Mouse (Mus musculus) brain, embryonic 18.5 days (tissue): Measurements from ENCODE around the gene Metrn.

Experiments used
- DNase-seq: peaks from one replicate; pipeline ENCODE4 v3.0.0-alpha.2; 2012; ENCODE audit warnings: low read depth, low spot score

Gene Metrn

DNA sequence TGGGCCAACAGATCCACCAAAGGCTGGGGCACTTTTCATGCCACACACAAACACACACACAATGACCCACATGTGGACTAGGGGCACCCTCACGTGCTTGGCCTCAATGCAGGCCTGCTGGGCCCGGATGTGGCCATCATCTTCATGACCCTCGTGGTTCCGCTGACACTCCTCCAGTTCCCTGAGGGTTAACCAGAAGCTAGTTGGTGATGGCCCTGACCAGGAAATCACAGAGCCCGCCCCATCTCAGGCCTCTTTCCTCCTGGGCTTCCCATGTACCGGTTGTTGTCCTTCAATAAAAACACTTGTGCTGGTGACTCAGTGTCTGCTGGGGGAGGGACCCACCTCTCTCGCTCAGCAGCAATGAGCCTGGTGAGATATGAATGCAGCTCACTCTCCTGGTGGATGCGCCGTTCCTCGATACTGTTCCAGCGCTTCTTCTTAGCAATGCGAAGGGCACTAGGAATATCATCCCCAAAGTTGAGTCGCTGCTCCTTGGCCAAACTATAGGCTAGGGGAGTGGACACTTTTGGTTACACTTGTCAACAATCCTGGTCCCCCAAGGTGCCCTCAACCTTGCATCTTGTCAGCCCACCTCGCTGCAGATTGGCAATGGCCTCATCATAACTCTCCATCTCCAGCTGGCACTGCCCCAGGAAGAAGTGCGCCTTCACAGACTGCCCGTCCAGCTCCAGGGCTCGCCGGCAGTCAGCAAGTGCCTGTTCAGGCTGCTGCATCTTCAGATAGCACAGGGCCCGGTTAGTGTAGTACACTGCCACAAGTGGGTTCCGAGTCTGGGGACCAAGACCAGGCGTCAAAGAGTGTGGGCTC is 34.7 kb upstream of the Metrn start:
- DNase-seq: no peak

DNA sequence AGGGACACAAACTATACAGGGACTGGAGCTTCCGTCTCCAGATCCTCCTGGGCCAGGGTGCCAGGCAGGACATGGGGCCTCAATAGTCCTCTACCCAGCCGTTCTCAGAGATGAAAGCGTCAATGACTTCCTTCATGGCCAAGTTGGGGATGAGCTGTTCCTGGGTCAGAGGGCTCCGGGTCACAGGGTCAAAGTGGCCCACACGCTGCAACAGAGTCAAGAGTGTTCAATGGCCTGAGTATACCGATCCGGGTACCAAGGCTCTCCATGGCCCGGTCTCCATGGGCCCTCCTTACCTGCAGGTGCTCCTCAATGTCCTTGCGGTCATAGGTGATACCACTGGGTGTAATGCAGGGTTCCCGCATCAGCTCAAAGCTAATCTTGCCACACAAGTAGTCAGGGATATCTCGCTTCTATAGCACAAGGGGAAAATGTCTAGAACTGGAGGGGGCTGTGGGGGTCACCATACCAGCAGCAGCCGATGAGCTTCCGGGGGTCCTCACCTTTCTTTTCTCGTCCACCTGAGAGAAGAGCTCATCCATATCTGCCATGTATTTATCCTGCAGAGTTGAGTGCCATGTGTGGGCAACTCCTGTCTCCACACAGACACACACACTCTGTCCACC is 34.0 kb upstream of the Metrn start:
- no peak for DNase-seq

DNA sequence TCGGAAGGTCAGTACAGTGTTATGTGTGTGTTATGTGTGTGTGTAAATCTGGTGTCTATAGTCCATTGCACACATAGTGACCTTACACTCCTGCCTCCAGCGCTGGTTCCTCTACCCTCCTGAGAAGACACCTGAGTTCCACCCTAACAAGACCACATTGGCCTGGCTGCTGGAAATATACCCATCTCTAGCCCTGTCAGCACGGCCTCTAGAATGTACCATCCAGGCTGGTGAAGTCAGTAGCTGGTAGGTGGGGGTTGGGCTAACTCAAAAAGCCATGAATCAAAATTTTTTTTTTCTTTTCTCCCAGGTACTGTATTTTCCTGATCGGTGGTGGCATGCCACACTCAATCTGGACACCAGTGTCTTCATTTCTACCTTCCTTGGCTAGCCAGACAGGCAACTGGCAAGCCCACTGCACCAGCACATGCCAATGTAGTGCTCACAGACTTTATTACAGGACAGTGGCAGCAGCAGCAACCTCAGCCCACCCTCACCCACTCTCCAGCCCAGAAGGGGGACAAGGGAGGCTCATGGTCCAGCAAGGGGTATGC is 33.3 kb upstream of the Metrn start:
- DNase-seq: no peak

DNA sequence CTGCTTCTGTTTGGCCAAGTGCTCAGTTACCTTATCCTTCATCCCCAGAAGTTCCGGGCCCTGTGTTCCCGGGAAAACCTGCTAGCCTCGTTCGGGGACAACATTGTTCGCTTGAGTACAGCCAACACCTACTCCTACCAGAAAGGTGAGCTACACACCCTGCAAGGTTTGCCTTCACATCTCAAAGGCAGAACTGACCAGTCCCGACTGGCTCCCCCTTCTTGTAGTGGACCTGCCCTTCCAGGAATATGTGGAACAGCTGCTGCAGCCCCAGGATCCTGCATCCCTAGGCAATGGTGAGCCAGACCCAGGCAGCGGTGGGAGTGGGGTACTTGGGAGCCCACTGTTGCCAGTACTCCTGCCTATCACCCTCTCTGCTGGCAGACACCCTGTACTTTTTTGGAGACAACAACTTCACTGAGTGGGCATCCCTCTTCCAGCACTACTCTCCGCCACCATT is 32.7 kb upstream of the Metrn start:
- DNase-seq: no peak

DNA sequence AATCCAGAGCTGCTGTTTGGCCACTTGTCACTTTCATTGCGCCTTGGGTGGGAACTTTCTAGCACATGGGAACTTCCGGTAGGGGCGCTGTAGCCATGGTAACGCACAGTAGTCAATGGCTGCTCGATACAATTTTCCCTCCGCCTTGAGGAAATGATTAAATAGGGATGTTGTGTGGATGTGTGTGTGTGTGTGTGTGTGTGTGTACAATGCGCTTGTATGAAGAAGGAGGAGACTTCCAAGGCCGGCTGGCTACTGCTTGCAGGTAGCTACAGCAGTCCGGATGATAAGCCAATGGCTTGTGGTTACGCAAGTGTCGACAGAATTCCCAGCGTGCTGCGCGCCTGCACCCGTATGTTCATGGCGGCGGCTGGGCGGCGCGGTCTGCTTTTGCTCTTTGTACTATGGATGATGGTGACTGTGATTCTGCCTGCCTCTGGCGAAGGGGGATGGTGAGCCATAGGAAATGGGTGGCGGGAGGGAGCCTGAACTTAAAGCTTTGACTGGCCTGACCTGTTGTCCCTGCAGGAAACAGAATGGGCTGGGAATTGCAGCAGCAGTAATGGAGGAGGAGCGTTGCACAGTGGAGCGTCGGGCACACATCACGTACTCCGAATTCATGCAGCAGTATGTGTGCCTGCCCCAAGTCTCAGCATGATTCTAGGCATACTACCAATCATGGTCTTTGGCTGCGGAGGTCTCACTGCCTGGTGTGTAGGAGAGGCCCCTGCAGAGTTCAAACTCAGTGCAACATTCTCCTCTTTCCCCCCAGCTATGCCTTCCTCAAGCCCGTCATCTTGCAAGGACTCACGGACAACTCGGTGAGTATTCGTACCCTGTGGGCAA is 32.0 kb upstream of the Metrn start, which contains the start of gene Jmjd8:
Gene Jmjd8, plus strand, starts transcription at position 156 of the 846 bp plus-strand sequence.
- DNase-seq: peak; percentile 82

DNA sequence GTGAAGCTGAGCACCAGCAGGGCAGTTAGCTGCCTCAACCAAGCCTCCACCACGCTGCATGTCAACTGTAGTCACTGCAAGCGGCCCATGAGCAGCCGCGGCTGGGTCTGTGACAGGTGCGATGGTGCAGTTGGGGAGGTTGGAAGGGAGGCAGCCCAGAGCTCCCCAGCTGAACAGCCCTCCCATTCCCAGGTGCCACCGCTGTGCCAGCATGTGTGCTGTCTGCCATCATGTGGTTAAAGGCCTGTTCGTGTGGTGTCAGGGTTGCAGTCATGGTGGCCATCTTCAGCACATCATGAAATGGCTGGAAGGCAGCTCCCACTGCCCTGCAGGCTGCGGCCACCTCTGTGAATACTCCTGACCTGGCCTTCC is 31.3 kb upstream of the Metrn start:
- DNase-seq: no peak

DNA sequence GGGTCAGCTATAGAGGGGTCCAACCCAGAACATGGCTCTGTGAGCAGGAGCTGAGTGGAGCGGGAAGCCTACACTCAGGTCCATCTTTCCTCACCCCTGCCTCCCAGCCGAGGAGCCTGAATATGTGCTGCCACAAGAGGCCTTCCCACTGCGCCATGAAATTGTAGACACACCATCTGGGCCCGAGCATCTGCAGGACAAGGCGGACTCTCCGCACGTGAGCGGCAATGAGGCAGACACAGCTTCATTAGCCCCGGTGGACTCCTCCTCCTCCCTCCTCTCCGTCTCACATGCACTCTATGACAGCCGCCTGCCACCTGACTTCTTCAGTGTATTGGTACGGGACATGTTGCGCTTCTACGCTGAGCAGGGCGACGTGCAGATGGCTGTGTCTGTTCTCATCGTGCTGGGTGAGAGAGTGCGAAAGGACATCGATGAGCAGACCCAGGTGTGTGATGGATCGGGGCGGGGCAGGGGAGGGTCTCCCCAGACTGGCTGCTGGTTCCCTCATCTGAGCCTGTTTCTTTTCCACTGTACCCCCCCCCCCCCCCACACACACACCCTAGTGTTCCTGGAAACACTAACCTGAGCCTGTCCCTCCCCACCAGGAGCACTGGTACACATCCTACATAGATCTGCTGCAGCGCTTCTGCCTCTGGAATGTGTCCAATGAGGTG is 30.7 kb upstream of the Metrn start:
- DNase-seq: no peak

DNA sequence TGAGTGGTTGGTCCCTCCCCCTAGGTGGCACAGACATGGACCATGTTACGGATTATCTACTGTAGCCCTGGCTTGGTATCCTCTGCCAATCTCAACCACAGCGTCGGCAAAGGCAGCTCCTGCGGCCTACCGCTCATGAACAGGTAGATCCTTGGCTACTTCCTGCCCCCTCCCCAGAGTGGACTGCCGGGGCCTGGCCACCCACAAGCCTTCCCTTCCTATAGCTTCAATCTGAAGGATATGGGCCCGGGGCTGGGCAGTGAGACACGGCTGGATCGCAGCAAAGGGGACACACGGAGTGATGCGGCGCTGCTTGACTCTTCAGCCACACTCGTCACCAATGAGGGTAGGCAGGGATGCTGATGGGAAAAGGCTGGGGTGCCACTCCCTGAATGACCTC is 30.1 kb upstream of the Metrn start:
- DNase-seq: no peak

DNA sequence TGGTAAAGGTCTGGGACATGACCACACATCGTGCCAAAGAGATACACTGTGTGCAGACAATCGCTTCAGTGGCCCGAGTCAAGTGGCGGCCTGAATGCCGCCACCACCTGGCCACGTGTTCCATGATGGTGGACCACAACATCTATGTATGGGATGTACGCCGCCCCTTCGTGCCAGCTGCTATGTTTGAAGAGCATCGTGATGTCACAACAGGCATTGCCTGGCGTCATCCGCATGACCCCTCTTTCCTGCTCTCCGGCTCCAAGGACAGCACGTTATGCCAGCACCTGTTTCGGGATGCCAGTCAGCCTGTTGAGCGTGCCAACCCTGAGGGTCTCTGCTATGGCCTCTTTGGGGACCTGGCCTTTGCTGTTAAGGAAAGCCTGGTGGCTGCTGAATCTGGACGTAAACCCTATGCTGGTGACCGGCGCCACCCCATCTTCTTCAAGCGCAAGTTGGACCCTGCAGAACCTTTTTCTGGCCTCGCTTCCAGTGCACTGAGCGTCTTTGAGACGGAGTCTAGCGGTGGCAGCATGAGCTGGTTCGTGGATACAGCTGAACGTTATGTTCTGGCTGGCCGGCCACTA is 29.1 kb upstream of the Metrn start:
- DNase-seq: no peak

DNA sequence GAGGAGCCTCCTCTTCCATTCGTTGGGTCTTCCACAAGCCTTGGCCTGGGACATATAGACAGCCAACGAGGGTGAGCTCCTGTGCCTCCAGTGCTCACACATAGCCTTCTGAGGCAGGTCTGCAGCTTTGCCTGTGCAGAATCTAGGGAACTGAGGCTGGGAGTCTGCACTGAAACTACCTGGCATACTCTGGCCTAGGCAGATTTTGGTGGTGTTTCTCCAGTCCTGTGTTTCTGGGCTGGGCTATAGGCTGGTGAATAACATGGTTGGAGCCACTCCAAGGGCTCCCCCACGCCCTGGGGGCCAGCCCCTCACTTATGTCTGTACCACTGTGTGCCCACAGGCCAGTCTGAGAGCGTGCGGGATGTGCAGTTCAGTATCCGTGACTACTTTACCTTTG is 28.4 kb upstream of the Metrn start:
- DNase-seq: no peak

DNA sequence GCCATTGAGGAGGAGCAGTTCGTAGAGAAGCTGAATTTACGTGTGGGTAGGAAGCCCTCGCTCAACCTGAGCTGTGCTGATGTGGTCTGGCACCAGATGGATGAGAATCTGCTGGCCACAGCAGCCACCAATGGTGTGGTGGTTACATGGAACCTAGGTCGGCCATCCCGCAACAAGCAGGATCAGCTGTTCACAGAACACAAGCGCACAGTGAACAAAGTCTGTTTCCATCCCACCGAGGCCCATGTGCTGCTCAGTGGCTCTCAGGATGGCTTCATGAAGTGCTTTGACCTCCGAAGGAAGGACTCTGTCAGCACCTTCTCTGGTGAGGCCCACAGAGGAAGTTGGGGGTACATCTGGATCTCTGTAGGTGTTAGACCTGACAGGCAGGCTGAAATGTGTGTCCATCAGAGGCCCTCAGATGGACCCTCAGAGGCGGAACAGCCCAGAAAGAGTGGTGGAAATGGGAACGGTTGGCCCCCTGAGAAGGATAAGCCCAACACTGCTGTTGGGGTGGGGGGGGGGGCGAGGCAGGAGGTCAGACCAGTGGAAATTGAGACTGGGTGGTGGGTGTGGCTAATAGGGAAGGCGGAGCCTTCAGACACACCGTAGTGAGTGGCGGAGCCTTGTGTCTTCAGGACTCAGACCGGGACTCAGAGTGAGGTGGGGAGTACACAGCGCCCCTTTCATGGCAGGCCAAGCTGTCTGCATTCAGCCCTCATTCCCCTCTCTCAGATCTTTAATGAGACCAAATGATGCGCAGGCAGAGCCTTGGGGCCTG is 27.6 kb upstream of the Metrn start:
- DNase-seq: no peak

DNA sequence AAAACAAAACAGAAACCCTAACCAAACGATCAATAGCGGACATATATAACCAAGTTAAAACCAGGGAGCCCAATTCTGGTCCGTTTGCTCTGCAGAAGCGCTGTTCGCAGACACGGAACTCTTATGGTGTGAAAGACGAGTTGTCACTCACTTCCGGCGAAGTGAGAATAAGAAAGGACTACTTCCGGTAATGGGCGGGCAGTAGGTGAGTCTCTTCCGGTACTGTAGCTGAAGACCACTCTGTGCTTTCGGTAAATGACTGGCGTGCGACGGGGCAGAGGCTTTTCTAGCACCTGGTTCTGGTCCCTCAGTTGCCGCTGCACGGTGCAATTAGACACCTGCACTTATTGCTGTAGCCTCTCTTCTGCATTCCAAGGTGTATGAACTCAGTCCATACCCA is 26.5 kb upstream of the Metrn start, which contains the start of gene Wdr24:
Gene Wdr24, plus strand, starts transcription at position 176 of the 400 bp plus-strand sequence.
- peak; percentile 82 for DNase-seq

DNA sequence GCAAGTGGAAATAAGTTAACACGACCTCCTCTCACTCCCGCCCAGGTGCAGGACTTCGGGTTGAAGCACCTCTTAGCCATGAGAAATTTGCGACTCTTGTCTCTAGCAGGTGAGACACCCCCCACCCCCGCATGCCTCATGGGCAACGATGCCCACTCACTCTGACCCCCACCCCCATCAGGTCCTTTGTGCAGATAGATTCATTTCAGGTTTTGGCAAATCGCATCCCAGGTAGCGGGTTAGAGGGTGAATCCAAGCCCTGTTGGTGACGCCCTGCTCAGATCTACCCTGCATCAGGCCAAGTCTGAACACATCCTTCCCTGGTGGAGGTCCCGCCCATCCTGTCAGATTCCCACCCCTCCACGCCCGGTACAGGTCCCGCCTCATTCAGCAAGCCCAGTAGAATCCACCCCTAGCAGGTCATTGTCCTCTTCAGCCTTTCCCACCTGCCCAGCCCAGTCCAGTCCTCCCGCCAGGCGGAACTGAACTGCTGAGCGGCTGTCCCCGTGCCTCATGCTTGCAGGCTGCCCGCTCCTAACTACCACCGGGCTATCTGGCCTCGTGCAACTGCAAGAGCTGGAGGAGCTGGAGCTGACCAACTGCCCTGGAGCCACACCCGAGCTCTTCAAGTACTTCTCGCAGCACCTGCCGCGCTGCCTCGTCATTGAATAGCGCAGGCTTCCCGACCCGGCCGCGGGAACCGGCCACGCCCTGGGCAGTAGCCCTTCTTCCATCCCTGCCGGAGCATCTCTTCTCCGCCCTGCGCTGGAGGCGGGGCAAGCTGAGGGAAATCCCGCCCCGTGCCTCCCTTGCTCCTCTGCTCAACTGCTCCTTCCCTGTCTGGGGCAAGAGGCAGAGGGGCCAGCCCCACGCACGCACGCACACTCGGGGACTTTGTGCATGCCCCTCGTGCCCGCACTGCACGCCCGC is 22.2 kb upstream of the Metrn start:
- no peak for DNase-seq

DNA sequence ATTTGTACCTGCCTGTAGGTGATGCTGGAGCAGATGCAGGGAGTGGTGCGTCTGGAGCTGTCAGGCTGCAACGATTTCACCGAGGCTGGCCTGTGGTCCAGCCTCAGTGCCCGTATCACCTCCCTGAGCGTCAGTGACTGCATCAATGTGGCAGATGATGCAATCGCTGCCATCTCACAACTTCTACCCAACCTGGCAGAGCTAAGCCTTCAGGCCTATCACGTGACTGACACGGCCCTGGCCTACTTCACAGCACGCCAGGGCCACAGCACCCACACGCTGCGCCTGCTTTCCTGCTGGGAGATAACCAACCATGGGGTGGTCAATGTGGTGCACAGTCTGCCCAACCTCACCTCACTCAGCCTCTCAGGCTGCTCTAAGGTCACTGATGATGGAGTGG is 20.7 kb upstream of the Metrn start:
- no peak for DNase-seq

DNA sequence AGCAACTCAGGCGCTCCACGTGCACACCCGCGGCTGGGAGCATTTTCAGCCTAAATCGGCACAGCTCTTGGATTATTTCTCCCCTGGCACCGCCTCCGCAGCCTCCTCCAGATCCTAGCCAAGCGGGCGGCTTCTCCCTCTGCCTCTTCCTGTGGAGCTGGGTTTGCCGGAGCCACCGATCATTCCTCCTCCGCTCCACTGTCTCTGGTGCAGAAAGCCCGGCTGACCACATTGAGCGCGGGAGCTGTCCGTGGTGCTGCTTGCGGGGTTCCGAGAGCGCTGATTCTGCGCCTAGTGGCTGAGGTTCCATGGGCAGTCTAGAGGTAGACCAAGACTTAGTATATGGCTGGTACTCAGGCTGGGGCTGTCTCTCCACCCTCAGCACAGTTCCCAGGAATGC is 16.5 kb upstream of the Metrn start:
- no peak for DNase-seq

DNA sequence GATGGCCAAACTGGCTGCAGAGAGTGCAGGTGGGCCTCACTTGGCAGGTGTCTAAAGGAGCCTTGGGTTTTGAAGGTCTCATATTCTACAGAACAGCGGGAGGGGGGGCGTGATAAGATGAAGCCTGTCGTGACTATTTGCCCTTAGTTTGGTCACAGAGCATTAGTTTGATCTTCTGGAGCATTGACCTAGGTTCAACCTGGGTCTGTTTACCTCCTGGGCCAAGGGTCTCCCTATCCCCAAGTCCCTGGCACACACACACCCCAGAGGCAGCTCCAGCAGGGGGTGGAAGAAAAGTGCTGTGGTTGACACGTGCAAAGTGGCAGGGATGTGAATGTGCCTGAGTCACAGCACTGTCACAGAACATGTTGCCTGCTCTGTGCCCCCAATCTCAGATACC is 14.0 kb upstream of the Metrn start:
- no peak for DNase-seq

DNA sequence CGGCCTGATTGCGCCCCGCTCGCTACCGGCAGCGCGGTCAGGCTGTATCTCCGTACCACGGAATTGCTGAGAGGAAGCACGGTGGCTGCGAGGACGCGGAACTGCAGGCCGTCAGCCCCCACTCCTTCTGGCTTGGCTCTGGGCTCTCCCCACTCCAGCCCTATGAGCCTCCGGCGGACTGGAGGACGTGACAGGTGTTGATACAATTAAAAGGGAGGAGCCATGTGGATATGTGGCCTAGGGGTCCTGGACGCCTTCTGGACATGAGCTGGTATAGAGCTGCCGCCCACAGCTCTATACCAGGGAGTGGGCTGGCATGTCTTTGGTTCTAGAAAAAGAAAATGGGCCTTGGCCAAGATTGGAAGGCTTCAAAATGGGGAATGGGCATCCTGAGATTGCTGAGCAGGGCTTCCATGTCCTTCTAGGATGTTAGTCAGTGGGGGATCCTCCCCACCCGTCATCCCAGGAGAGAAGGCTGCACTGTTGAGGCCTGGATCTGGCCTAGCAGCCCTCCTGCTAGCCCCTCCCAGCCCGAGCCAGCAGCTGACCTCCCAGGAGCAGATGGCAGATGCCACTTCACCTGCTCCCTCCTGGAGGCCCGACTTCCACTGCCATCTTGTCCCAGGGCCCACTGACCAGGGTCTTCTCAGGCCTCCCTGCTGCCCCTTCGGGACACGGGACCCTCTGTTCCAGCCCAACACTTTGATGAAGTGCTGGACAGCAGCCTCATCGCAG is 12.8 kb upstream of the Metrn start:
- no peak for DNase-seq
